In genomic region chr17:7887071-7887815, GRCm38 (mm10) we compare ENCODE assay signal across 21 mouse cellular contexts. TPM values are rescaled to one million over a fixed set of nuclear protein-coding genes. Genes with fewer than 3 reads are reported as not detected.
DNase-seq lines count a peak whose midpoint lies in the region; ATAC-seq lines count a peak whose summit lies in the region.
"Had no signal": no experiment of that assay in that cellular context is flagged by ENCODE, and none has a peak within 500 bp of the region (broad histone marks: within the 10 kb centered on the region; RNA-seq: fewer than 3 reads in every experiment).

No protein-coding gene starts in this region.

- intact Hi-C loops in heart, postnatal 10 days (cut with DNase I): no loop called here

- peak; percentile 82 for DNase-seq in heart, adult 11 months
- no peak for DNase-seq in heart, postnatal 10 days
- DNase-seq in kidney, postnatal 10 days: peak; percentile 3
- no peak for DNase-seq in kidney, postnatal 14 days
- peak; percentile 8 to 53 for DNase-seq in spleen, postnatal 4 days (ENCODE audit: low spot score in 2 of 2)
- no peak for DNase-seq in spleen, postnatal 36 days (ENCODE audit: low spot score in 2 of 2)
- no peak for DNase-seq in cerebellum, adult 9-11 months
- DNase-seq: adrenal gland, adult 8-10 months; adrenal gland, postnatal 25 days; cerebellum, adult 11-12 months; cerebellum, adult 8-10 months; cerebellum, postnatal 14 days; gastrocnemius, adult 2 months; gastrocnemius, postnatal 14 days; heart, postnatal 14 days had no signal

- ATAC-seq in granulocyte monocyte progenitor cell, adult 5-6 weeks (replicated peaks; ENCODE audit: poor library complexity, severe bottlenecking): peak; percentile 48
- ATAC-seq: activated CD4-positive, CD25-positive, alpha-beta regulatory T cell, adult 4 months; forebrain, embryonic 13.5 days; forebrain, embryonic 16.5 days; hindbrain, postnatal 0 days; inflammation-experienced regulatory T-cells, adult 6 months had no signal

RNA-seq across cellular contexts. Expression of gene Tagap, which starts 38.6 kb away (rescaled TPM):
- 1 to 10 TPM; 2.6 to 3.0 TPM for total RNA-seq in heart, postnatal 10 days (2021)
- 21.8 and 23.3 TPM in 2 replicates for total RNA-seq in granulocyte monocyte progenitor cell, adult 5-6 weeks (2014; fragmentation: Nextera tagmentation)
- 19.3 and 21.8 TPM in 2 replicates for total RNA-seq in granulocyte monocyte progenitor cell, adult 5-6 weeks (2017)

RNA-seq across cellular contexts. Expression of gene Rsph3a, which starts 58.2 kb away (rescaled TPM):
- total RNA-seq in heart, postnatal 10 days (2021): 10 to 100 TPM; 40.8 to 42.8 TPM
- 14.5 and 28.2 TPM in 2 replicates for total RNA-seq in granulocyte monocyte progenitor cell, adult 5-6 weeks (2014; fragmentation: Nextera tagmentation)
- 61.7 and 125 TPM in 2 replicates for total RNA-seq in granulocyte monocyte progenitor cell, adult 5-6 weeks (2017)

Comparison
In these comparisons a context has a peak if more than half of its experiments do, and no peak if none do; other contexts are left out.
1. DNase-seq: peak in heart, adult 11 months (single experiment), kidney, postnatal 10 days (single experiment) and spleen, postnatal 4 days (2 of 2); none in heart, postnatal 10 days (0 of 2), kidney, postnatal 14 days (single experiment), spleen, postnatal 36 days (0 of 2) and cerebellum, adult 9-11 months (single experiment).
2. RNA of gene Tagap, which starts 38.6 kb away (total RNA-seq): 19.3 to 23.3 TPM in granulocyte monocyte progenitor cell, adult 5-6 weeks; 2.6 to 3.0 TPM in heart, postnatal 10 days; every median in the first group is over 4 times any median in the second.